Mouse (Mus musculus) kidney, postnatal 10 days (tissue): ENCODE measurements at regions not wholly inside any gene's neighbourhood (a gene's known extent, or its start where the extent isn't known, plus 50 kb on each side); places are given as distances from the start of the nearest gene placed in this dataset.
A peak's percentile ranks its signal among the peaks of the same experiment; 100 is the strongest.
"Not testable (repeated sequence)": the region's sequence is repeated elsewhere in the genome, so short reads cannot be mapped to it uniquely, and the experiment has no call there.

Experiments used
- DNase-seq: peaks from one replicate; pipeline ENCODE4 v3.0.0; 2021; ENCODE audit warnings: mixed read lengths

DNA sequence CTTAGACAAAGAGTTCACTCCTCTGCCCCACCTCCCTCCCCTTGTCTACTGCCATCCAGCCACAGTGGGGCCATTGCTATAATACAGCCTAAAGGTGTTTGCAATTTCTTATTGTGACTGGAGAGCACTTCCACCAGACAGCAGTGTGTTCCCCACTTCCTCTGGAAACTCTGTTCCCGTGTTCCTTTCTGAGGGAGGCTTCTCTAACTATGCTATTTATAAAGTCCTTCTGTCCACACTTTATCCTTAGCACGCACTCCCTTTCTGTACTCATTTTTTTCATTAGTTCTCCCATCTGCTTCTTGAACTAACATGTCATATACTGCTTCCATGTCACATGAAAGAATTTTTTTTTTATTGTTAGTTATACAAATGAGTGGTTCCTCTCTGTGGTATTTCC lies 52.0 kb upstream of the 4930432M17Rik start:
- no peak for DNase-seq

DNA sequence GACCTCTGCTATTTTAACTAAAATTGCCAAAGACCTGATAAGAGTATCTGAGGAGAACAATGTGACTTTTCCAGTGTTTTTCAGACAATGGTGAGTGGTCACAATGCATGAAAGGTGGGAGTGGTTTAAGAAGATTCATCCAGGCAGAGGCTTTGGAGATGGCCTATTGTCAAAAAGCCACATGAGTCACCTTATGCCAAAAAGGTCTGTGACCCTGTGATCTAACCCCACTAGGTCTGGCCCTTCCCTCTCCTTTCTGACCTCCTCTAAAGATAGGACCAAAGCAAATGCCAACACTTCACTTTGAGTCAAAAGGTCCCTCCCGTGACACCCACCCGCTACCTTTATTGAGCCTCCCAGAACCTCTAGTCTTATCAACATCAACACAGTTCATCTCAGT lies 52.4 kb upstream of the 4930432M17Rik start:
- DNase-seq, result no peak

DNA sequence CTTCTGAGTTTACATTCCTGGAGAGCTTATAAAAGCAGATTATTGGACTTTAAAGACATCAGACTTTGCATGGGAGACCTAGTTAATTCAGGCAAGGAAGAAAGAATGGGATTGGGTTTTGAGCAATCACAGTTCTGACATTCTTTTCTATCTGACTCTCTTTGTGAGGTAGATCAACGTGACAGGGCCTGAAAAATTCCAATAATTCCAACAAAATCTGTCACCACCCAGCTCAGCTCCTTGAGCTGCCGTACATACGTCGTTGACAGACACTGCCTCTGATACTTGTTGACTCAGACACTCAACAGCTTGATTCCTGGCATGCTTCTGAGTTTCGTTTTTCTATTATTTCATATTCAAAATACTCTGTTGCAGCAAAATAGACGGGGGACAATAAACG lies 53.2 kb upstream of the 4930432M17Rik start:
- no peak for DNase-seq

DNA sequence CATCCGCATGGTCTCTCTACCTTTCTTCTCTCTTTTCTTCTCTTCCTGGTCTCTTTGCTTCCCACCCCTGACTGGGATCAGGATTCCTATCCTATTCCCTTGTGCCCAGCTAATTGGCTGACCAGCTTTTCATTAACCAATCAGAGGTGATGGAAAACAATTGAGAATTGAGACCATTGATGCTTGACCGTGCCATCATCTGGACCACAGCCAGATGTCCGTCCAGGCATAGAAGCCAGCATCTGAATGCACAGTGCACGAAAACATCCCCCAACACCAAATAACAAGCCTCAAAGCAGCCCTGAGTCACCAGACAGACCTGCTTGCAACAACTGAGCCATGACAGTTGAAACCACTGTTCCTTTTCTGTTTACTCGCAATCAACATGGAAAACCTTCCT lies 54.5 kb upstream of the 4930432M17Rik start:
- DNase-seq, result no peak

DNA sequence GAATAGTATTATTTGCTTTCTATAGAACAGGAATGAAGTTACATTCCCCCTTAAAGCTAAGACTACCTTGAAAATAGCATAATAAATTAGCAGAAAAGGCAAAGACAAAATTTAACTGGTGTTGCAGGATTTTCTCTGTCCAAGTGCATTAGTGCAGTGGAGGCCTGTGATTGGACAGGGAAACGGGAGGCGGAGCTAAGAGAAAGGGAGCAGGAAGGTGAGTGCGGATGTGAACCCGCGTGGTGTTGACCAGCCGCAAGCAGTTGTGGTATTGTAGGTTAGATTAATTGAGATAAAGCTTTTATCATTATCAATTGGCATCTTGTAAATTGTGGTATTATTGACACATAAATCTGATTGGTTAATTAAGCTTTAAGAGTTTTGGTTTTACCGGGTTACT lies 55.8 kb upstream of the 4930432M17Rik start:
- DNase-seq, result no peak

DNA sequence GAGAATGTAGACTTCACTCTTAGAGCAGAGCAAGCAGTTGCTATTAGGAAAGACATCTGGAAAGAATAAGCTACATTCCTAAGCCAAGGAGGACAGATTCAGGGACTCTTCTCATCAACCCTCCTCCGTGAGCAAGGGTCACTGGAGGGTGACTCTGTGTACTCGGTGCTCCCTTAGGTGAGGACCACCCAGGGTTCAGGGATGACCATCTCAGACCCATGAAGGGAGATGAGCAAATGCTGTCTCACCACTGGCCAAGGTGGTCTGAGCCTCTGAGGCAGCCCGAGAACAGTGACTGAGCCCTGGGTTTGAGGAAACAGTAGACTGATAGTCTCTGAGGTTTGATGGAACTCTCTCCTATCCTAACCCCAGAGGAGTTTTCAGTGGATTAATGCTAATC lies 57.3 kb upstream of the 4930432M17Rik start:
- DNase-seq, result no peak

DNA sequence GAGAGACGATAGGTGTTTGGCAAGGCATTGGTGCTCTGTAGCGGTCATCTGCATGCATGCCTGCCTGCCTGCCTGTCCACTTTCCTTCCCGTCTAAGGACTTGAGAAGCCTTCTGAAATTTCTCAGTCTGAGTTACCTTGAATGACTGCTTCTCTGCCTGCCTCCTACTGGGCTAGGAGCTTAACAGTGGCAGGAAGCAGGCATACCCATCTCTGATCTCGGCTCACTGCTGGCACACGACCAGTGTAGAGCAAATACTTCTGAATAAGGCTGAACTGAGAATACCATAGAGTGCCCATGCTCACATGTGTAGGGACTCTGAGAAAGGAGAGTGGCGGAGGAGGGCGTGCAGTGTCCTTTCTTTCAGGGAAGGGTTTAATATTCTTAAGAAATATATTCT lies 60.7 kb upstream of the 4930432M17Rik start:
- no peak for DNase-seq

DNA sequence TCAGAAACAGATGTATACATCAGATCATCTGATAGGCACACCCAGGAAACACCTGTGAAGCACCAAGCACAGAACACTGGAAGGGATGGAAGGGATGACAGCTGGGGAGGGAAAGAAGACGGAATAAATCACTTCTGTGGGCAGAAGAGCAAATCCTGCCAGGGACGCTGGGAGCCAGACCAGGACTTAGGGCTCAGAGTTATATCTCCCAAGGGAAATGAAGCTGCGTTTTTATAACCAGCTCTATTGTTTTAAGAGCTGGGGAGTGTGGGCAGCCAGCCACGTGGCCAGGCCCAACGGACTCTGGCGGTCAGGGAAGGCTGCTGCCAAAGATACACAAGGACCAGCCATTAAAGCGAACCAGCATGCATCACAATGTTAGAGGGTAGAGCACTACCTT lies 61.5 kb upstream of the 4930432M17Rik start:
- peak; percentile 70 for DNase-seq

DNA sequence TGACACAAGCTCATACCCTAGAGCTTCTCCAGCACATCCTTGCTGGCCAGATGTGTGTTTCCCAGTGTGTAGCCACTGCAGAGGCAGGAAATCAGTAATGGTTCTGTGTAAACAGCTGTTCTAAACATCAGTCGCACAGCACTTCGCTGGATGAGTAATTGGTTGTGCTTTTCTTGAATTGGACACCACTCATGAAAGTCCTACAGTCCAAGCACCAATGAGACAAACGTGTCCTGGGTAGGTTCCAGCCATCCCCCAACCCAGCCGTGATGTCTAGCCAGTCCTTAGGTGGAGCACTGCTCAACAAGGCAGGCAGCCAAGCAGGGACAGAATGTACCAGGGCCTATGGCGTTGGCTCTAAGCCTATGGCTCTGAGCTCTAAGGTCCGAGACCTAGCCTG lies 65.8 kb upstream of the 4930432M17Rik start:
- DNase-seq, result no peak

DNA sequence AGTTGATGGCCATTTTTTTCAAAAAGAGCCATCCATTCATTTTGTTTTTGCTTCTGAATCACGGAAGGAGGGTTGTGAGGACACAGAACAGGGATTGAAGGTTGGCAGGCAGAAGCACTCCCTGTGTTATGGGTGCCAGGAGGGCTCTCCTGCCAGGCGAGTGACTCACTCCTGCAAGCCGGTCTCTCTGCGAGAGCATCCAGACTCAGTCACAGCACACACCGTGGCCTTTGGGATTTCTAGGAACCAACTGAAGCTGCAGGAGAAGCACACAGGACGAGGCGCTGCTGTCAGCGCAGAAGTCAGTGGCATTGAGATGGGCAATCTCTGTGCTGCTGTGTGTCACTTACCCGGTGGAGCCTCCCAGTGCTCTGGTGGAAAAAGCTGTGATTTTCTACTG lies 66.5 kb upstream of the 4930432M17Rik start:
- no peak for DNase-seq

DNA sequence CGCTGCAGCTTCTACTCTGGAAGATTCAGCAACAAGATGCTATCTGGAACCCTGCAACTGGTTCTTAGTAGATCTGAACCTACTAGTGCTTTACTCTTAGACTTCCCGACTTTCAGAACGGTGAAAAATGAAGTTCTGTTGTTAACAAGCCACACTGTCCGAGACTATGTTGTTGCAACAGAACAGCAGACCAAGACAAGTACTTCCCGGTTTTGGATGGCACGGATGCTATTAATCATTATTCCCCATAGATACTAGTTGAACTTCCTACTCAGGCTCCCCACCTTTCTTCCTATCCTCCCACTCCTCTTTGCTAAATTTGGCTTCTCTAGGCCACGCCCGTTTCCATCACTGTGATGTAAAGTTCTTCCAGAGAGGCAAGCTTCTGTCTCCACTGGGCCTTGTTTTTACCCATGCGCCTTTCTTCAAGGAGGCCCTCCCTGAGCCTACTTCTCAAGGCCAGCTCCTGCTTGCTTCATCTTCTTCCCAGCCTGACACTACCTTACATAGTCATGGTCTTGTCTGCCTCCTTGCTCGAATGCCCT lies 67.7 kb upstream of the 4930432M17Rik start:
- no peak for DNase-seq

DNA sequence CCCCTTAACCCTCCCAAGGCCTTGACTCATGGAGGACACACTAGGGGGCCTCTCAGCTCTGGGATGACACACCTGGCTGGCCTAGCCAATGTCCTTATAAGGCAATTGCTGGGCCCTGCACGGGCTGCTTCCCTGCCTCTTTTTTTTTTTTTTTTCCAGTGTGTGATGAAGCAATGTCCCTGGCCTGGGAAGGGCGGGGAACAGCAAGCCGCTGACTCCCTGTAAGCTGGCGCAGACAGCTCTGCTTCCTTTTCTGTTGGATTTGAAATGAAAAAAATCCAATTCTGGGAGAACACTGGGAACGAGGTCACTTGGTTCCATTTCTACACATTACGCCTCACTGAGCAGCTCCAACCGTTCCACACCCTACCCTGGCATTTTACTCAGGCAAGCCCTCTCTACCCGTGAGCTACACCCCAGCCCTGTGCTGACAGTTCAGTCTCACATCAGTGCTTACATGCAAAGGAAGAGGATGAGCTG lies 68.4 kb upstream of the 4930432M17Rik start:
- DNase-seq, result peak; percentile 34

DNA sequence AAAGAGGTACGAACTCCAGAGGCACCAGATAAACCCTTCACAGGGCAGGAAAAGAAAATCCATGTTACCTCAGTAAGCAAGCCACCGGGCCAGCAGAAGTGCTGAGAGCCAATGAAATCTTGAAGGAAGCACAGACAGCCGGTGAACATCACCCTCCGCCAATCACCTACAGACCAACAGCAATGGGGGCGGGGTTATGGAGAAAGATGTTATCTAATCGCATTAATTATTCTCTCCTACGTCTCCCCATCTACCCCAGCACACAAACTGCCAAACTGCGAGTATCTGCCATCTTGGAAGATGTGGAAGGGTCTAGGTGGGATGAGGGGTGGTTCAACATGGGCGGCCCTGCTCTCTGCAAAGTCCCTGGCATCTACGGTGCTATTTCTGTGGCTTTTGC lies 68.6 kb upstream of the Slc44a3 start:
- no peak for DNase-seq

DNA sequence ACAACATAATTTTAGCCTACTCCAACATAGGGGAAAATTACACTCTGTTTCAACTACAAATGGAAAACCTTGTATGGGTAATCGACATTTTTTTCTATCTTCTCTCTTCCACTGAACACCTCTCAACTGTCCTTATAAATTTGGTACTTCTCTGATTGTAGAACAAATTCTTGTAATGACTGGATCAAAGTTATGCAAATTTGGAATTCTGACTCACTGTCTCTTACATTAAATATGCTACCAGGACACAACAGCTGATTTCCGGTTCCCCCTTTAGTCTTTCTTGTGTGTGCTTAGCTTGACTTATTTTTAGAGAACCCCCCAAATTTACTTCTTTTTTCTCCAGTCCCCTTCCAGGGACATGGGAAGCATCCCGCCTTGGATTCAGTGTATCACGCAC lies 68.2 kb upstream of the Slc44a3 start:
- DNase-seq, result no peak

DNA sequence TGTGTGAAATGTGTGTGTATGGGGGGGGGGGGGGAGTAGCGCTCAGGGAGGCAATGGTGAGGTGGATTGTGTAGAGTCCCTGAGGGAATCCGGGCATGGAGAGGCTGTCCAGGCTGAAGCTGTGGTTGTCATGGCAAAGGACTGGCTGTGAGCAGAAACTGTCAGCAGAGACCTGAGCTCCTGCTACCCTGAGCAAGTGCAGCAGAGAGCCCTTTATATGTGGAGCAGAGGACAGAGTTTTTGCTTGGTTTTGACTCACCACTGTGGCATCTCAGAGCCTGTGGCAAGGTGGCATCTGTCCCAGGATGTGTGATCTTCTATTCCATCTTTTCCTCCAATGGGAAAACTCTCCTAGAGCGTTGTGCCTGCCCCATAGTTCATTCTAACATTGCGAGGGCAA lies 65.8 kb upstream of the Slc44a3 start:
- DNase-seq, result no peak

DNA sequence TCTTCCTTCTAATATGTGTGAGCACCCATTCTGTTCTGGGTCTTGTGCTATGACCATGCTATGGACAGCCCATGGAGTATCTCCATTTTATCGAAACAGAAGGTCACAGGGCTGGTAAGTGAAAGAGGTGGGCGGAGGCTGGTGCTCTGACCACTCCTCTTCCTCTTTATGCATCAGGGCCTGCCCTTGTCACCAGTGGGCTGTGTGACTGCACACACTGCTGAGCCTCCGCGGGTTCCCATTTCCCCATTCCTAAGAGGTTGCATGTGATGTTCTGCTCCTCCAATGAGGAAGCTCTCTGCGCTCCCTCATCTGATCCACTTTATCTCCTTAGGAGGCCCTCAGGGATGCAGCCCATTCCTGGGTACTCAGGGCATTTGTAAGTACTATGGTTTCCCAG lies 65.0 kb upstream of the Slc44a3 start:
- DNase-seq, result no peak

DNA sequence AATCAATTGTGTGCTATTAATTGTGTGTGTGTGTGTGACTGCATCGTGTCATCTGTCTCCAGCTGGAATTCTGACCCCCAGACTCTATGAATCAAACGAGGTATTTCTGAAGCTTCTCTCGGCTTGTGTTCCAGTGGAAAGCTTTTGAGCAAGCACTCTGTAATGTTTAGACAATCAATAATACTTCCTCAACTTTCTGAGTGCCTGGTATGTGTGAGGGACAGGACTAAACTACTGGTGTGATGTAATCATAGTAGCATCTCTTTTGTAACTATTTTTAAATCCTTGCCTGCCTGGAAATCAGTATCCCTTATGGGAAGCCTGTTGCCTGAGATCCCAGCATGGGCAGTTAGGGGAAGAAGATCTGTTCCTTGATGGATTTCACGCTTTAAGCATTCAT lies 62.4 kb upstream of the Slc44a3 start:
- DNase-seq, result no peak

DNA sequence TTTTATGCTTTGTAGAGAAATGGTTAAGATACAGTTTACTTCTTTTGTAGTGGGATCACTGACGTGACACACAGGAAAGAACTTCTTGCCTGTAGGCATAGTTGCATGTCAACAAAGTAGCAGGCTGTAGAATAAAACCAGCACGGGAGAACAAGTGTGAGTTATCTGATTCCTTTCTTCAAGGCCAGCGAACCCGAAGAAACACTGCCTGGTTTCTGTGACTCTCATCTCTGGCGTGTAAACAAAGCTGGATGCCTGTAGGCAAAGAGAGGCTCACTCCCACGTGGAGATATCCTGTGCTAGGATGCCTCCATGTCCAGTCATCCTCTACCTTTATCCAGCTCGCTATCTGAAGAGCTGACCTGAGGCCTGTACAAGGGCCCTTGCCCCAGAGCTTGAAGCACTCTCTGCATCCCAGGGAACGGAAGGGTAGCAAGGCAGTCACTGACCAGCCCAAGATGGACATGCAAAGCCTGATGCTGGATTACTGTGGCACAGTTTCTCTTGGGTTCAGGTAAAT lies 61.5 kb upstream of the Slc44a3 start:
- no peak for DNase-seq

DNA sequence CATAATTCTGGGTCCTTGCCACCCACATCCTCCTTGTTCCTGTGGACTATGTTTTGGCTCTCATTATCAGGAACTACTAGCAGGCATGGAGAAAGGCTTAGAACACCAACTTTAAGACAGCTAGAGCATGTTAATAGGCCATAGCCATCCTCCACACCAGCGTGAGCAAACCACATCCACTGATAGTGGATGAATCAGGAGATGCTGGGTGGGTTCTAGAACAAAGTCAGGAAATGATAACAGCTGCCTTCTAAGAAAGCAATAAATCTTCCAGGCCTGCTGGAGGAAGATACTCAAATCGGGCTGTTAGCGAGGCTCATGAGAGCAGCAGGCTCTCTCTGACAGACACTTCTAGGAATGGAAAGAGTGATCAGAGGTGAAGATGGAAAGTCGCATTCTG lies 60.9 kb upstream of the Slc44a3 start:
- no peak for DNase-seq

DNA sequence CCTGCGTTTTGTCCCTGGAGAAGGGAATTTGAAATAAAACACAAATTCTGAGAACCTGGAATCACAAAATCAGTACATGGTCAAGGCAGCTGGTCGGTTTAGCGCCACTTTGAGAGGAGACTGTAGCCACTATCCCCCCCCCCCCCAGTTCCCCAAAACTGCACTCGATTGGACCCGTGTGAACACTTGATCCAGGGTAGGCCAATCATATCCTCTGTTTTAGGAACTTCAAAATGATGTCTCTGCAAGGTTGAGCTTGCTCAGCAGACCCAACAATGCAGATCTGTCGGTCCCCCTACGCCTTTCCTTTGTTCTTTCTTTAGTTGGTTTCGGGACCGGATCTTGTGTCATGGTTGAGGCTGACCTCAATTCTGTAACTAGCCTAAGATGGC lies 57.3 kb upstream of the Slc44a3 start:
- DNase-seq, result no peak

DNA sequence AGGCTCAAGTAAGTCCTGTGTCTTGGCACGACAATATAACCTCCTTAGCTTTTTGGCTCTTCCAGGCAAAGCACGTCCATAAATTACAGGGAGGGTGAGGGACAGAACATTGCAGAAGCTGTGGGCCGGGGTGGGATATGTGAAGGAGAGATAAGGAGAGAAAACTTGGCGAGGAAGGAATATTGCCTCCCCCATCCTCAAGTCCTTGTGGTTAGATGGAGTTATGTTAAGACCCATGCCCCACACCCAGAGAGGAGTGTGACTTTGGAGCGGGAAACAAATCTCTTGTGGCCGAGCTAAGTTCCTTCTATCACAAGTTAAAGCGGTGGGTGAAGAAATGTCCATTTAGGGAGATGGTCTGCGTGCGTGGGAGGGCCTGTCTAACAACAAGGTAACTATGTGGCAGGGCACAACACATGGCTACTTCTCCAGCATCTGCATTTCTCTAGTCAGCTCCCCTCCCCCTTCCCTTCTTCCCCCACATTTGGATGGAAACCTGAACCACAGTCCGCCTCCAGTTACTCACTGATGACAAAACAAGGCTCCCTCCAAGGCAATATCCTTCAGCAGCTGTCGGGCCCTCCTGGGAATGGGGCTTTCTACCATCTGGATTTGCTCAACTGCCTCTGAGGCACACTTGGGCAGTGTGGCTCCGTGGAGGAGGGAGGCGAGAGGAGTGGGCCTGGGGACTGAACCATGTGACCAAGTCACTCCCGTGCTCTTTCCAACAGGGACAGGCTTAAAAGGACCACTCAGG lies 56.7 kb upstream of the Slc44a3 start:
- DNase-seq, result peak; percentile 70

DNA sequence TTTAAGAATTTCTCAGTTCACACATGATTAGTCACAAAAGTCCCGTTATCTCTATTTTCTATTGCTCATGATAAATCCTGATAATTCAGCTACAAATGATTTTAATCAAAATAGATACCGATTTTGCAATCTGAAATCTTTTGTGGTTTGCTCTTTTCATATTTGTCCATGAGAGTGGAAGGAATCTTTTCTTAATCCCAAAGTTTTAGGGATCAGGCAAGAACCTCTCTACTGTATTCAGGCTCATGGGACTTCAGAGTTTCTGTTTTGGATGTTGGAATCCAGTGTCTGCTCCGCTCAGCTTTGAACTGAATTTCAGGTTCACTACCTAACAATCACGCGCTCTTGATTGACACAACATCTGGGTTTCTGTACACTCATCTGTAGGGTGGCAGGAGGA lies 53.1 kb upstream of the Slc44a3 start:
- DNase-seq, result no peak

DNA sequence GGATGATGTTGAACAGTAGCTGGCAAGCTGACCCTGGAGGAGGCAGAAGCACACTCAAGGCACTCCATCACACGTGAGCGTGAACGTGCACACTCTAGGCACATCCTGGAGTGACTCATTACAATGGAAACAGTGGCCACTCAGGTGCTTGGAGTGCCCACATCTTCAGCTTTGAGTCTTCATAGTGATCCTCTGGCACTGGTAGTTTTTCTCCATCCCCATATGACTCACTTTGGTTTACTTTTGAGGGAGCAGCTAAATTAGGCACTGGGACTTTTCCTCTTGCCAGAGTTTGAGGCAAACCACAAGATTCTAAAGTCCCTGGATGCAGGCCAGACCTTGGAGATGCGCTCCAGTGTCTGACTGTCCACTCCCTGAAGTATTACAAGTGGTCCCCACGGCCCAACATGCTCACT lies 52.5 kb upstream of the Slc44a3 start:
- DNase-seq, result peak; percentile 47

DNA sequence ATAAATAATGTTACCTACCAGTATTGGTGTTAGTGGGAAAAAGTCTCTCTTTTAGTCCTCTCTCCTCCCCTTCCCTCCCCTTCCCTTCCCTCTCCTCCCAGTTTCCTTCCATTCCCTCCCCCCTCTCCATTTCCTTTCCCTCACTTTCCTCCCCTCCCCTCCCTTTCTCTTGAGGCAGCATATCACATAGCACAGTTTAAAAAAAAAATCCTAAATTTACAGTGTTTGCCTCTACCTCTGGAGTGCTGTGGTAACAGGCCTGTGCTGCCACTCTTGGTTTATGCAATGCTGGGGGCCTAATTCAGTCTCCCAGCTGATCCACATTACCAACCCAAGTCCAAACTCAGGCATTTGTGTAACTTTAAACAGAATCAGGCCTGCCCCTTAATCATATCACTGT lies 52.1 kb upstream of the Slc44a3 start:
- DNase-seq, result no peak

DNA sequence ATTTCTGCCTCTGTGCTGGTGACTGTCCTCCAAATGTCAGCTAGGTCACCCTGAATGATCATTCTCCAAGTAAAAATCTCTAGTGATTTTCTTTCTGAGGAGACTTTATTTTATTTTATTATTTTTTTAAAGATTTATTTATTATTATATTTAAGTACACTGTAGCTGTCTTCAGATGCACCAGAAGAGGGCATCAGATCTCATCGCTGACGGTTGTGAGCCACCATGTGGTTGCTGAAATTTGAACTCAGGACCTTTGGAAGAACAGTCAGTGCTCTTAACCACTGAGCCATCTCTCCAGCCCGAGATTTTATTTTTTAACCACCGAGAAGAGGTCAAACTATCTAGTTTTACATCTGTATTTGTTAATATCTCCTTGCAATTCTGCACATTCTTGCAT lies 50.5 kb upstream of the Slc44a3 start:
- not testable (repeated sequence) for DNase-seq
